Mouse (Mus musculus): ENCODE results near the gene Atp8b5.

GRCm38 (mm10) chr4:43322336-43322735 is 55.4 kb downstream of the Atp8b5 start:
- TF ChIP-seq POLR2A (IDR thresholded peaks at IDR 0.05; ENCODE audit: extremely low read depth, insufficient read depth, low read length) (no peak), CTCF (IDR thresholded peaks at IDR 0.05; ENCODE audit: extremely low read depth, insufficient read depth, low read length) (no peak)

Data from cortical plate, adult 2 months (tissue).